Mouse (Mus musculus): Measurements from ENCODE around the gene Kdelc2. TPM values are rescaled to one million over a fixed set of nuclear protein-coding genes. Genes with fewer than 3 reads are reported as not detected.
A peak's percentile ranks its signal among the peaks of the same experiment; 100 is the strongest.

The Kdelc2 gene
- polyA plus RNA-seq (2012), result not detected in 2 replicates

- H3K4me1 ChIP-seq (ENCODE audit: control insufficient read depth), result peaks cover 9% of the 10 kb centered on the region
Measured at GRCm38 (mm10) chr9:53383951-53384866, at the start of gene Kdelc2. TSS of gene Kdelc2 (plus strand) at chr9:53384025.

GRCm38 (mm10) chr9:53335131-53335530 lies 48.7 kb upstream of the Kdelc2 start:
- peaks cover 2% of the 10 kb centered on the region; the same call in 1 of the 2 replicates for H3K27me3 ChIP-seq (ENCODE audit: control insufficient read depth)
- no peaks in the 10 kb centered on the region for H3K4me1 ChIP-seq (ENCODE audit: control insufficient read depth)
- H3K4me3 ChIP-seq (replicated peaks), result no peak overlapping the region
- no peaks in the 10 kb centered on the region for H3K36me3 ChIP-seq (ENCODE audit: control insufficient read depth)
- TF ChIP-seq TAL1 (IDR thresholded peaks at IDR 0.05; ENCODE audit: low read length) (no peak), GATA1 (IDR thresholded peaks at IDR 0.05; ENCODE audit: low read length) (no peak)
- no peaks in the 10 kb centered on the region for H3K9me3 ChIP-seq (ENCODE audit: control insufficient read depth, low read length)

More at GRCm38 (mm10) chr9:53383951-53384866, at the start of gene Kdelc2:
- H3K4me3 ChIP-seq (replicated peaks), result peak within 1 kb of the TSS; percentile 62
- peaks cover 29% of the 10 kb centered on the region for H3K27me3 ChIP-seq (ENCODE audit: control insufficient read depth)
- H3K9me3 ChIP-seq (ENCODE audit: control insufficient read depth, low read length), result no peaks in the 10 kb centered on the region
- TF ChIP-seq GATA1 (IDR thresholded peaks at IDR 0.05; ENCODE audit: low read length) (no peak), TAL1 (IDR thresholded peaks at IDR 0.05; ENCODE audit: low read length) (no peak)
- H3K36me3 ChIP-seq (ENCODE audit: control insufficient read depth), result no peaks in the 10 kb centered on the region

- peaks cover 20% of the 10 kb centered on the region for H3K27me3 ChIP-seq (ENCODE audit: control insufficient read depth)
- no peaks in the 10 kb centered on the region for H3K4me1 ChIP-seq (ENCODE audit: control insufficient read depth)
- H3K9me3 ChIP-seq (ENCODE audit: control insufficient read depth, low read length), result no peaks in the 10 kb centered on the region
- H3K36me3 ChIP-seq (ENCODE audit: control insufficient read depth), result no peaks in the 10 kb centered on the region
- no peak overlapping the region for H3K4me3 ChIP-seq (replicated peaks)
- TF ChIP-seq GATA1 (IDR thresholded peaks at IDR 0.05; ENCODE audit: low read length) (no peak), TAL1 (IDR thresholded peaks at IDR 0.05; ENCODE audit: low read length) (no peak)
Measured at GRCm38 (mm10) chr9:53339603-53340002, 44.2 kb upstream of the Kdelc2 start.

GRCm38 (mm10) chr9:53340328-53340916 lies 43.4 kb upstream of the Kdelc2 start:
- no peaks in the 10 kb centered on the region for H3K9me3 ChIP-seq (ENCODE audit: control insufficient read depth, low read length)
- TF ChIP-seq TAL1 (IDR thresholded peaks at IDR 0.05; ENCODE audit: low read length) (no peak), GATA1 (IDR thresholded peaks at IDR 0.05; ENCODE audit: low read length) (no peak)
- peak overlapping the region; percentile 47 for H3K4me3 ChIP-seq (replicated peaks)
- no peaks in the 10 kb centered on the region for H3K36me3 ChIP-seq (ENCODE audit: control insufficient read depth)
- peaks cover 20% of the 10 kb centered on the region for H3K27me3 ChIP-seq (ENCODE audit: control insufficient read depth)
- no peaks in the 10 kb centered on the region for H3K4me1 ChIP-seq (ENCODE audit: control insufficient read depth)

- no peaks in the 10 kb centered on the region for H3K9me3 ChIP-seq (ENCODE audit: control insufficient read depth, low read length)
- H3K4me3 ChIP-seq (replicated peaks), result peak overlapping the region; percentile 47
- TF ChIP-seq TAL1 (IDR thresholded peaks at IDR 0.05; ENCODE audit: low read length), result no peak
- TF ChIP-seq GATA1 (IDR thresholded peaks at IDR 0.05; ENCODE audit: low read length), result no peak
- H3K4me1 ChIP-seq (ENCODE audit: control insufficient read depth), result no peaks in the 10 kb centered on the region
- peaks cover 20% of the 10 kb centered on the region for H3K27me3 ChIP-seq (ENCODE audit: control insufficient read depth)
- no peaks in the 10 kb centered on the region for H3K36me3 ChIP-seq (ENCODE audit: control insufficient read depth)
Measured at GRCm38 (mm10) chr9:53340969-53341368, 42.9 kb upstream of the Kdelc2 start.

- Histone ChIP-seq H3K27me3 (ENCODE audit: control insufficient read depth) (peaks cover 20% of the 10 kb centered on the region), H3K9me3 (ENCODE audit: control insufficient read depth, low read length) (no peaks in the 10 kb centered on the region), H3K36me3 (ENCODE audit: control insufficient read depth) (no peaks in the 10 kb centered on the region), H3K4me3 (replicated peaks) (no peak overlapping the region), H3K4me1 (ENCODE audit: control insufficient read depth) (no peaks in the 10 kb centered on the region)
- no peak for TF ChIP-seq TAL1 (IDR thresholded peaks at IDR 0.05; ENCODE audit: low read length)
- TF ChIP-seq GATA1 (IDR thresholded peaks at IDR 0.05; ENCODE audit: low read length), result no peak
Measured at GRCm38 (mm10) chr9:53341981-53342380, 41.8 kb upstream of the Kdelc2 start.

GRCm38 (mm10) chr9:53344646-53345432 lies 39.0 kb upstream of the Kdelc2 start:
- Histone ChIP-seq H3K4me1 (ENCODE audit: control insufficient read depth) (no peaks in the 10 kb centered on the region), H3K4me3 (replicated peaks) (no peak overlapping the region), H3K9me3 (ENCODE audit: control insufficient read depth, low read length) (no peaks in the 10 kb centered on the region), H3K27me3 (ENCODE audit: control insufficient read depth) (peaks cover 18% of the 10 kb centered on the region), H3K36me3 (ENCODE audit: control insufficient read depth) (no peaks in the 10 kb centered on the region)
- no peak for TF ChIP-seq GATA1 (IDR thresholded peaks at IDR 0.05; ENCODE audit: low read length)
- TF ChIP-seq TAL1 (IDR thresholded peaks at IDR 0.05; ENCODE audit: low read length), result no peak

GRCm38 (mm10) chr9:53345728-53346127 lies 38.1 kb upstream of the Kdelc2 start:
- H3K9me3 ChIP-seq (ENCODE audit: control insufficient read depth, low read length), result no peaks in the 10 kb centered on the region

More at GRCm38 (mm10) chr9:53345728-53346127, 38.1 kb upstream of the Kdelc2 start:
- Histone ChIP-seq H3K4me3 (replicated peaks) (no peak overlapping the region), H3K27me3 (ENCODE audit: control insufficient read depth) (peaks cover 13% of the 10 kb centered on the region), H3K4me1 (ENCODE audit: control insufficient read depth) (no peaks in the 10 kb centered on the region), H3K36me3 (ENCODE audit: control insufficient read depth) (no peaks in the 10 kb centered on the region)
- no peak for TF ChIP-seq TAL1 (IDR thresholded peaks at IDR 0.05; ENCODE audit: low read length)
- no peak for TF ChIP-seq GATA1 (IDR thresholded peaks at IDR 0.05; ENCODE audit: low read length)

All from erythroblast, embryonic 14.5 days (primary cell).